Comparison of ENCODE assay signal across 41 mouse cellular contexts in genomic region chr14:4377871-4378270, GRCm38 (mm10). TPM values are rescaled to one million over a fixed set of nuclear protein-coding genes. Genes with fewer than 3 reads are reported as not detected.
"Had no signal": no experiment of that assay in that cellular context is flagged by ENCODE, and none has a peak within 500 bp of the region (broad histone marks: within the 10 kb centered on the region; RNA-seq: fewer than 3 reads in every experiment).

No protein-coding gene starts in this region.

RNA-seq across cellular contexts. Expression of gene Gm3159, which starts 19.5 kb away (rescaled TPM):
- total RNA-seq: left cerebral cortex, adult 18-20 months; left cerebral cortex, adult 2 months; left cerebral cortex, adult 8-10 months; left cerebral cortex, postnatal 10 days; left cerebral cortex, postnatal 14 days; left cerebral cortex, postnatal 25 days; left cerebral cortex, postnatal 36 days; left cerebral cortex, postnatal 4 days; liver, adult 2 months; megakaryocyte progenitor cell, adult 5-6 weeks; megakaryocyte, adult 5-6 weeks; megakaryocyte-erythroid progenitor cell, adult 5-6 weeks; midbrain, postnatal 0 days; monocyte, adult 5-6 weeks had no signal
- polyA plus RNA-seq: limb, embryonic 10.5 days; limb, embryonic 11.5 days; limb, embryonic 12.5 days; limb, embryonic 13.5 days; limb, embryonic 14.5 days; limb, embryonic 15.5 days; liver, adult 2 months; liver, embryonic 11.5 days; liver, embryonic 12.5 days; liver, embryonic 13.5 days; liver, embryonic 14.5 days; liver, embryonic 15.5 days; liver, embryonic 16.5 days; liver, postnatal 0 days; lung, adult 2 months; lung, embryonic 14.5 days; lung, embryonic 15.5 days; lung, embryonic 16.5 days; lung, postnatal 0 days; macrophage; midbrain, embryonic 10.5 days; midbrain, embryonic 11.5 days; midbrain, embryonic 12.5 days; midbrain, embryonic 13.5 days; midbrain, embryonic 14.5 days; midbrain, embryonic 15.5 days; midbrain, embryonic 16.5 days; midbrain, postnatal 0 days; myocyte had no signal

RNA-seq across cellular contexts. Expression of gene Gm3164, which starts 37.4 kb away (rescaled TPM):
- total RNA-seq: left cerebral cortex, postnatal 36 days; liver, adult 2 months; megakaryocyte progenitor cell, adult 5-6 weeks; megakaryocyte, adult 5-6 weeks; megakaryocyte-erythroid progenitor cell, adult 5-6 weeks; monocyte, adult 5-6 weeks had no signal
- polyA plus RNA-seq: limb, embryonic 12.5 days; liver, adult 2 months; liver, embryonic 11.5 days; liver, embryonic 12.5 days; liver, embryonic 13.5 days; liver, embryonic 14.5 days; liver, embryonic 15.5 days; liver, embryonic 16.5 days; liver, postnatal 0 days; macrophage; myocyte had no signal

RNA-seq across cellular contexts. Expression of gene 2610042L04Rik, which starts 43.3 kb away (rescaled TPM):
- total RNA-seq: liver, adult 2 months; megakaryocyte progenitor cell, adult 5-6 weeks; megakaryocyte, adult 5-6 weeks; megakaryocyte-erythroid progenitor cell, adult 5-6 weeks; monocyte, adult 5-6 weeks had no signal
- polyA plus RNA-seq: liver, adult 2 months; liver, embryonic 11.5 days; liver, embryonic 12.5 days; liver, embryonic 13.5 days; liver, embryonic 14.5 days; liver, embryonic 15.5 days; liver, embryonic 16.5 days; liver, postnatal 0 days; lung, adult 2 months; lung, postnatal 0 days; macrophage; myocyte had no signal

RNA-seq across cellular contexts. Expression of gene Gm3173, which starts 52.9 kb away (rescaled TPM):
- total RNA-seq: left cerebral cortex, adult 8-10 months; left cerebral cortex, postnatal 14 days; left cerebral cortex, postnatal 25 days; left cerebral cortex, postnatal 36 days; liver, adult 2 months; megakaryocyte, adult 5-6 weeks; megakaryocyte-erythroid progenitor cell, adult 5-6 weeks; monocyte, adult 5-6 weeks had no signal
- polyA plus RNA-seq: limb, embryonic 10.5 days; limb, embryonic 11.5 days; limb, embryonic 12.5 days; limb, embryonic 13.5 days; limb, embryonic 15.5 days; liver, adult 2 months; liver, embryonic 11.5 days; liver, embryonic 12.5 days; liver, embryonic 13.5 days; liver, embryonic 14.5 days; liver, embryonic 15.5 days; liver, embryonic 16.5 days; liver, postnatal 0 days; lung, embryonic 14.5 days; lung, embryonic 16.5 days; lung, postnatal 0 days; macrophage; midbrain, embryonic 10.5 days; midbrain, embryonic 11.5 days; midbrain, embryonic 12.5 days; myocyte had no signal
